41 mouse cellular contexts compared by ENCODE assay signal in genomic region chr12:84555218-84555617, GRCm38 (mm10). TPM values are rescaled to one million over a fixed set of nuclear protein-coding genes. Genes with fewer than 3 reads are reported as not detected.
"Had no signal": no experiment of that assay in that cellular context is flagged by ENCODE, and none has a peak within 500 bp of the region (broad histone marks: within the 10 kb centered on the region; RNA-seq: fewer than 3 reads in every experiment).

No protein-coding gene starts in this region.

- H3K9ac ChIP-seq: heart, embryonic 15.5 days; hindbrain, embryonic 12.5 days; hindbrain, embryonic 13.5 days; hindbrain, embryonic 14.5 days; hindbrain, embryonic 15.5 days; intestine, embryonic 15.5 days; kidney, embryonic 15.5 days had no signal

- H3K4me1 ChIP-seq: heart, embryonic 15.5 days; hindbrain, embryonic 10.5 days; hindbrain, embryonic 12.5 days; hindbrain, embryonic 13.5 days; intestine, embryonic 15.5 days; kidney, embryonic 15.5 days had no signal

- DNase-seq: heart, postnatal 10 days; heart, postnatal 14 days; heart, postnatal 36 days; heart, postnatal 4 days; kidney, adult 11 months; kidney, adult 18-20 months; kidney, adult 2 months; kidney, adult 8-10 months; kidney, adult 9 months; kidney, postnatal 10 days; kidney, postnatal 14 days; kidney, postnatal 25 days; kidney, postnatal 36 days; kidney, postnatal 4 days; layer of hippocampus, adult 9-11 months; layer of hippocampus, postnatal 36 days had no signal

- ATAC-seq: hindbrain, embryonic 16.5 days; hindbrain, postnatal 0 days; inflammation-experienced regulatory T-cells, adult 6 months; intestine, embryonic 15.5 days; intestine, embryonic 16.5 days; intestine, postnatal 0 days had no signal

- H3K27me3 ChIP-seq: heart, embryonic 15.5 days; intestine, embryonic 15.5 days; kidney, embryonic 15.5 days had no signal

- H3K9me3 ChIP-seq: heart, embryonic 15.5 days; hindbrain, embryonic 12.5 days; hindbrain, embryonic 13.5 days; hindbrain, embryonic 15.5 days; intestine, embryonic 15.5 days; kidney, embryonic 15.5 days had no signal

- H3K4me3 ChIP-seq: heart, embryonic 15.5 days; hindbrain, embryonic 10.5 days; hindbrain, embryonic 12.5 days; hindbrain, embryonic 13.5 days; hindbrain, embryonic 15.5 days; intestine, embryonic 15.5 days; kidney, embryonic 15.5 days; layer of hippocampus, adult 2 months; left cerebral cortex, adult 2 months had no signal

- H3K36me3 ChIP-seq: heart, embryonic 15.5 days; hindbrain, embryonic 10.5 days; hindbrain, embryonic 12.5 days; hindbrain, embryonic 13.5 days; hindbrain, embryonic 15.5 days; intestine, embryonic 15.5 days; kidney, embryonic 15.5 days had no signal

- H3K27ac ChIP-seq: heart, embryonic 15.5 days; hindbrain, embryonic 10.5 days; hindbrain, embryonic 12.5 days; hindbrain, embryonic 13.5 days; hindbrain, embryonic 14.5 days; hindbrain, embryonic 15.5 days; hindbrain, postnatal 0 days; intestine, embryonic 15.5 days; kidney, embryonic 15.5 days; kidney, postnatal 0 days; layer of hippocampus, adult 2 months; left cerebral cortex, adult 2 months had no signal

RNA-seq across cellular contexts. Expression of gene Vsx2, which starts 14.3 kb away (rescaled TPM):
- total RNA-seq: heart, postnatal 10 days; heart, postnatal 25 days; heart, postnatal 36 days; heart, postnatal 4 days; hematopoietic stem cell, adult 5-6 weeks had no signal
- polyA plus RNA-seq: heart, embryonic 14.5 days; heart, embryonic 15.5 days; heart, embryonic 16.5 days; heart, postnatal 0 days; inflammation-experienced regulatory T-cells, adult 6 months; intestine, embryonic 14.5 days; intestine, embryonic 15.5 days; intestine, embryonic 16.5 days; intestine, postnatal 0 days; kidney, adult 2 months; kidney, embryonic 14.5 days; kidney, embryonic 15.5 days; kidney, embryonic 16.5 days; kidney, postnatal 0 days; large intestine, adult 2 months had no signal
